Mouse (Mus musculus) heart, postnatal 0 days (tissue): ENCODE data around the gene Chadl. TPM values are rescaled to one million over a fixed set of nuclear protein-coding genes. Genes with fewer than 3 reads are reported as not detected.
A peak's percentile ranks its signal among the peaks of the same experiment; 100 is the strongest.

Experiments
- ATAC-seq: fragments of 200-750 bp; cut with Nextera tagmentation; 2 replicates; pipeline ENCODE4 v1.8.0; 2017; ENCODE audit warnings: low read depth, moderate number of reproducible peaks, moderate library complexity; ENCODE audit not compliant: insufficient read depth
- DNase-seq: peaks from one replicate; pipeline ENCODE4 v3.0.0-alpha.2; 2016; ENCODE audit warnings: low spot score
- H3K27ac ChIP-seq: fragments of 300-500 bp; sonication (generic); 2 replicates; pipeline ENCODE4 v1.5.1; 2014; ENCODE audit warnings: low read depth, mild to moderate bottlenecking
- H3K27me3 ChIP-seq: fragments of 300-500 bp; sonication (generic); 2 replicates; pipeline ENCODE4 v1.6.1; 2014; ENCODE audit warnings: low read length, mixed read lengths; ENCODE audit not compliant: control insufficient read depth, insufficient read depth
- H3K36me3 ChIP-seq: fragments of 300-500 bp; sonication (generic); replicated peaks from 2 replicates; pipeline ENCODE4 v1.6.1; 2014; ENCODE audit warnings: low read length, mixed read lengths; ENCODE audit not compliant: control insufficient read depth, insufficient read depth
- H3K4me1 ChIP-seq: fragments of 300-500 bp; sonication (generic); 2 replicates; pipeline ENCODE4 v1.6.1; 2014; ENCODE audit warnings: antibody characterized with exemption; ENCODE audit not compliant: control insufficient read depth, insufficient read depth
- H3K4me2 ChIP-seq: fragments of 300-500 bp; sonication (generic); 2 replicates; pipeline ENCODE4 v1.6.1; 2014; ENCODE audit warnings: low read depth, mild to moderate bottlenecking, low read length, moderate library complexity
- H3K4me3 ChIP-seq: fragments of 300-500 bp; sonication (generic); 2 replicates; pipeline ENCODE4 v1.5.1; 2014; ENCODE audit warnings: low read depth, low read length
- H3K9ac ChIP-seq: fragments of 300-500 bp; sonication (generic); replicated peaks from 2 replicates; pipeline ENCODE4 v1.6.1; 2014; ENCODE audit warnings: low read depth, low read length, mixed read lengths
- H3K9me3 ChIP-seq: fragments of 300-500 bp; sonication (generic); replicated peaks from 2 replicates; pipeline ENCODE4 v1.6.1; 2016; ENCODE audit warnings: low read length; ENCODE audit not compliant: control insufficient read depth
- CTCF ChIP-seq: IDR thresholded peaks from 2 replicates; pipeline ENCODE4 v1.5.1; 2016; ENCODE audit warnings: antibody characterized with exemption, control low read depth, low read depth
- EP300 ChIP-seq: IDR thresholded peaks from 2 replicates; pipeline ENCODE4 v1.6.1; 2016; ENCODE audit warnings: antibody characterized with exemption, low read depth
- WGBS: fragments of 180-500 bp; shearing (Covaris S2); extraction: QIAGEN DNeasy Blood & Tissue Kit; methylation state at CpG from one replicate; pipeline ENCODE4 v1.1.7; 2014; 5-methylcytosine and 5-hydroxymethylcytosine counted together
- polyA plus RNA-seq: library from polyadenylated mRNA; unstranded; fragments of >200 nt; fragmentation: Nextera tagmentation; extraction: Ambion mirVana; gene quantifications from 2 replicates; pipeline ENCODE4 v1.2.1, GENCODE M21; 2015
- total RNA-seq: library from RNA; depleted of rRNA; stranded (reverse); fragments of >200 nt; gene quantifications from 2 replicates; pipeline ENCODE4 v1.2.3, GENCODE M21; 2014; ENCODE audit warnings: low replicate concordance

Gene Chadl
- total and polyA plus RNA-seq, 2 experiments from 2014 or later: 0.74 TPM; not detected in 1

DNA sequence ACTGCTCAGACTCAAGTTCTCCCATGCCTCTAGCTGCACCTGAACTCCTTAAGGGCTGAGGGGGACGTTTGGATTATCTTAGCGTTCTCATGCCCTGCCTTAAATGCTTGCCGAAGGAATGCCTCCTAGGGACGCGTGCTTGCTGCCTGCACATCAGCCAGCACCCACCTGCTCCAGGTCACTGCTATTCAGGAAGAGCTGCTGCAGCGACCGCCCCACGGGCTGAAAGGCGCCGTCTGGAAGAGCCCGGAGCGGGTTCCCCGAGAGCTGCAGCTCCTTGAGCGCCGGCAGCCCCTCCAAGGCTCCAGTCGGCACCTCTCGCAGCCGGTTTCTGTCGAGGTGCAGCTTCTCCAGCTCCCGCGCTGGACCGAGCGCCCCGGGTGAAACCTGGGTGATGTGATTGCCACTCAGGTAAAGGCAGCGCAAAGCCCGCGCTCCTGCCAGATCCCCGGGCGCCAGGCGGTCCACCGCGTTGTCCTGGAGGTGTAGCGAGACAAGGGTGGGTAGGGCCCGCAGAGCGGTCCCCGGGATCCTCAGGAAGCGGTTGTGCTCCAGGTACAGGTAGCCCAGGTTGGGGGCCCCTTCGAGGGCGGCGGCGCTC lies 3.6 kb downstream of the Chadl start:
- WGBS: 5% methylated on average over 41 of the region's 41 CpGs
- H3K9me3 ChIP-seq: no peaks in the 10 kb centered on the region
- H3K27me3 ChIP-seq: peaks cover 49% of the 10 kb centered on the region
- H3K27ac ChIP-seq: no peak overlapping the region
- H3K4me2 ChIP-seq: peak overlapping the region; percentile 75
- H3K4me1 ChIP-seq: peaks cover 14% of the 10 kb centered on the region; the same call in 1 of the 2 replicates
- H3K4me3 ChIP-seq: peak overlapping the region; percentile 50
- ATAC-seq: no peak
- peaks cover 2% of the 10 kb centered on the region; the same call in 1 of the 2 replicates for H3K36me3 ChIP-seq
- H3K9ac ChIP-seq: peak overlapping the region; percentile 56
- no peak for DNase-seq
- TF ChIP-seq EP300 (no peak), CTCF (no peak)

DNA sequence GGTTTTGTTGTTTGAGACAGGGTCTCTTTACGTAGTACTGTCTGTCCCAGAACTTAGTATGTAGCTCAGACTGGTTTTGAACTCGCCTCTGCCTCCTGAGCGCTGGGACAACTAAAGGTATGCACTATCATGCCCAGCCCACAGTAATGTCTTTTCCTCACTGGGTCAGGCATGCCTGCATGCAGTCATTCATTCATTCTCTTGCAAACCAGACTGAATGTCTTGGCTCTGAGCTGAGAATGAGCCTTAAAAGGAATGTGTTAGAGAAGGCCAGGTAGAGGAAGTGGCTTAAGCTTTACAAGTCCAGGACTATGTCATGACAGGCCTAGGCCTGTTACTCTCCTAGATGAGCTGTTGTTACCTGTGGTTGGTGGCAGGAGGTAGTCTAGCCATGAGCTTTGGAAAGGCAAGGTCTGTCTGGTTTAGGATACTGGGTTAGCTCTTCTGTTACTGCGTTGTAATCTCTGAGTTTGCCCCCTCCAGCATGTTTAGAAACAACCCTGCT lies 16.7 kb downstream of the Chadl start:
- H3K9me3 ChIP-seq: no peaks in the 10 kb centered on the region
- no peak overlapping the region for H3K9ac ChIP-seq

DNA sequence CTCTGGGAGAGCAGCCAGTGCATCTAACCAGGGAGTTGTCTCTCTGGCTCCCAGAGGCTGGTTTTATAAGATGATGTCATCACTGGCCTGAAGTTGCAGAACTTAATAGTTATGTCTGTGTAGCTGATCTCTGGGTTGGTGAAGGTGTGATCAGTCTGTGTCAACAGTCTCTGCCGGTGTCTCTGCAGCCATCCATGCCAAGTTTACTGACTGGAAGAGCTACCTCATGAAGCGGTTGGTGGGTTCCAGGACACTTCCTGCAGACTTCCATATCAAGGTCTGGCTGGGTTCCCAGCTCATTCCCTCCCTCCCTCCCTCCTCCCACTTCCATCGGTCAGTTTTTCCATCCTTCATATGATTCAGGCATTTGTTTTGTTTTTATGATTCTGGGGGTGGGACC lies 20.4 kb downstream of the Chadl start:
- no peaks in the 10 kb centered on the region for H3K27me3 ChIP-seq
- no peak overlapping the region for H3K4me3 ChIP-seq
- no peak overlapping the region for H3K27ac ChIP-seq

More for the DNA sequence above, 16.7 kb downstream of the Chadl start:
- WGBS: 92% methylated on average over 4 of the region's 4 CpGs
- ATAC-seq: no peak
- DNase-seq: no peak
- Histone ChIP-seq H3K4me1 (no peaks in the 10 kb centered on the region), H3K36me3 (peaks cover 66% of the 10 kb centered on the region), H3K4me2 (no peak overlapping the region), H3K4me3 (no peak overlapping the region), H3K27ac (no peak overlapping the region), H3K27me3 (no peaks in the 10 kb centered on the region)
- TF ChIP-seq CTCF (no peak), EP300 (no peak)

DNA sequence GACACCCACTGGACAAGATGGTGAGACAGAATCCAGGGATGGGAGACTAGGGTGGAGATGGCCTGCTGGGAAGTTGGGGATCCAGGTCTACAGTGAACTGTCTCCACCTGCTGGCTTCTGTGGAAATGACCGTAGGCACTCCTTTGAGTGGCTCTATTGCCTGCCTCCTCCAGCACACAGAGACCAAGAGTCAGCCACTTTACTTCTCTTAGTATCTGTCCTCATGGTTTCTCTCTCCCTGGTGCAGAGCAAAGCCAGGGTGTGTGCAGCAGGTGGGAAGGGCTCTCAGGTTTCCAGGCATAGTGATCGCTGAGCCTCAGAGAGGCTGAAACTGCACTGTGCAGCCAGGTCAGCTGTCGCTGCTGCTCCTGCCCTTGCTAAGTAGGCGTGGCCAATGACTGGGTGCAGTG lies 26.9 kb downstream of the Chadl start:
- H3K4me3 ChIP-seq: no peak overlapping the region
- peaks cover 33% of the 10 kb centered on the region for H3K36me3 ChIP-seq
- no peak overlapping the region for H3K27ac ChIP-seq
- ATAC-seq: peak; percentile 55; the same call in 1 of the 2 replicates
- WGBS: 86% methylated on average over 4 of the region's 4 CpGs
- no peak overlapping the region for H3K4me2 ChIP-seq
- no peaks in the 10 kb centered on the region for H3K9me3 ChIP-seq
- H3K4me1 ChIP-seq: no peaks in the 10 kb centered on the region
- H3K9ac ChIP-seq: no peak overlapping the region
- peak; percentile 37 for DNase-seq
- no peaks in the 10 kb centered on the region for H3K27me3 ChIP-seq
- peak; percentile 59 for TF ChIP-seq CTCF
- TF ChIP-seq EP300: no peak

More for the DNA sequence above, 20.4 kb downstream of the Chadl start:
- Histone ChIP-seq H3K36me3 (peaks cover 38% of the 10 kb centered on the region; the same call in 1 of the 2 replicates), H3K4me1 (no peaks in the 10 kb centered on the region), H3K4me2 (no peak overlapping the region), H3K9ac (no peak overlapping the region), H3K9me3 (no peaks in the 10 kb centered on the region)
- WGBS: 20% methylated on average over 3 of the region's 3 CpGs
- no peak for TF ChIP-seq EP300
- no peak for TF ChIP-seq CTCF
- DNase-seq (peak; percentile 35), ATAC-seq (no peak; the same call in 1 of the 2 replicates)

DNA sequence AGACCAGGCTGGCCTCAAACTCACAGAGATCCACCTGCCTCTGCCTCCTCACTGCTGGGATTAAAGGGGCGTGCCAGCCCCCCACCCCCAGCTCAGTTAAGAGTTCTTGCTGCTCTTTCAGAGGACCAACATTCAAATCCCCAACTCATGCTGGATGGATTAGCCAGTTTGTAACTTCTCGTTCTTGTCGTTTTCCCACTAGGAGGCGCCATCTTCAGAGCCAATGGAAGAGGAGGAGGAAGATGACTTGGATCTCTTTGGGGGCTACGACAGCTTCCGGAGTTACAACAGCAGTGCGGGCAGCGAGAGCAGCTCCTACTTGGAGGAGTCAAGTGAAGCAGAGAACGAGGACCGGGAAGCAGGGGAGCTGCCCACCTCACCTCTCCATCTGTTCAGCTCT lies 30.1 kb downstream of the Chadl start:
- no peak for ATAC-seq
- Histone ChIP-seq H3K4me1 (peaks cover 7% of the 10 kb centered on the region), H3K27ac (no peak overlapping the region), H3K4me2 (no peak overlapping the region), H3K27me3 (0 out of 2 replicates have a peak, but pooled peaks cover 3% of the 10 kb centered on the region), H3K36me3 (peaks cover 29% of the 10 kb centered on the region), H3K9me3 (no peaks in the 10 kb centered on the region), H3K4me3 (no peak overlapping the region), H3K9ac (no peak overlapping the region)
- no peak for DNase-seq
- TF ChIP-seq CTCF (no peak), EP300 (no peak)
- 90% methylated on average over 10 of the region's 10 CpGs for WGBS
